Mouse (Mus musculus) cerebellum, adult 9-11 months (tissue): ENCODE data around the gene Ppp2r2c.

Experiments used
- DNase-seq: peaks from one replicate; pipeline ENCODE4 v3.0.0; 2022

Gene Ppp2r2c

DNA sequence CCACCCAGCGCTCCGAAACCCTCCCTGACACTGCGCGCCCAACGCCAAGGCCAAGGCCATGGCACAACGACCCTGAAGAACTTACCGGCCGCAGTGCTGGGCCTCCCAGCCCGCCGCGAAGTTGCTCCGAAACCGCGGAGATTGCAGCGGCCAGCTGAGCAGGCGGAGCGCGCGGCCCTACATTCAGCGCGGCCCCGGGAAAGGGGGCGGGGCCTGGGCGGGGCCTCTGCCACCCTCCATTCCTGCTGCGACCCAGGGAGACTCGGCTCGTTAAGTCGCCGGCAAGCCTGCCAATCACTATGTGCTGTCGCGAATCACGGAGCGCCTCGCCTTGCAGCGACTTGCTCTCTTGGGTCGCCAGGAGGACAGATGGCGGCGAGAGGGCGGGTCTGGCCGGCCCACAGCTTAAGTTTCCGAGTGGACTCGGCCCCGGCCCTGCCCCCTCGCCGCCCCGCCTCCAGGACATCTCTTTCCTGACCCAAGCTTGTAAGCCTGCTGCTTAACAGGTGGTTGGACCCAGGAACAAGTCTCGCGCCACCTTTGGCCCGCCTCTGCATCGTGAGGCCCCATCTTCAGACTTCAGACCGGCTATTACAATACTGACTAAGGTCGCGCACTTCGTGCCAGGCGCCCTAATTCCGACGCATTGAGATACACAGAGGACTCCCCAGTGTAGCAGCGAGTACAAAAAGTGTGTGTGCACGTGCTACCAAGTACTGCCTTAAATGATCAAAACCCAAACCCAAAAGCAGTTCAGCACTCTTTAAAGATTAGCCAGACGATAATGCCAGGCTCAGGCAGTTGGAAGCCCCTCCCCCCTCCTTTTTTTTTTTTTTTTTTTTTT is 120.7 kb downstream of the Ppp2r2c start, which contains the start of gene Wfs1:
Wfs1 (minus strand) TSS at position 425 of the 844 bp plus-strand sequence.
- peak; percentile 97 for DNase-seq

- DNase-seq = no peak
Observed at GRCm38 (mm10) chr5:36989625-36989977, 121.3 kb downstream of the Ppp2r2c start.

DNA sequence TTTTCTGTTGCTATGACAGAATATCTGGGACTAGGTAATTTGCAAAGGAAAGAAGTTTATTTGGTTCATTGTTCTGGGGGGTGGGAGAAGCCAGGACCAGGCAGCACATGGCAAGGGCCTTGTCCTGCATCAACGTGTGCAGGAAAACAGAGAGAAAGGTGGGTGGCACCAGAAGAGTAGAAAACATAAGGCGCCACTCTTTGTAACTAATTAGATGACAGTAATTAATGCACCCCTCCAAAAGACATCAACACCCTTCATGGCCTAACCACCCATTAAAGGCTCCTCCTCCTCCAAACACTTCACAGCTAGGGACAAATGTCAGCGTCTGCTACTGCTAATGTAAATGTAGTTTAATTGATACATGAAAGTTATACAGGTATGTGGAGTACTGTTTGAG is 121.9 kb downstream of the Ppp2r2c start:
- DNase-seq = no peak

DNA sequence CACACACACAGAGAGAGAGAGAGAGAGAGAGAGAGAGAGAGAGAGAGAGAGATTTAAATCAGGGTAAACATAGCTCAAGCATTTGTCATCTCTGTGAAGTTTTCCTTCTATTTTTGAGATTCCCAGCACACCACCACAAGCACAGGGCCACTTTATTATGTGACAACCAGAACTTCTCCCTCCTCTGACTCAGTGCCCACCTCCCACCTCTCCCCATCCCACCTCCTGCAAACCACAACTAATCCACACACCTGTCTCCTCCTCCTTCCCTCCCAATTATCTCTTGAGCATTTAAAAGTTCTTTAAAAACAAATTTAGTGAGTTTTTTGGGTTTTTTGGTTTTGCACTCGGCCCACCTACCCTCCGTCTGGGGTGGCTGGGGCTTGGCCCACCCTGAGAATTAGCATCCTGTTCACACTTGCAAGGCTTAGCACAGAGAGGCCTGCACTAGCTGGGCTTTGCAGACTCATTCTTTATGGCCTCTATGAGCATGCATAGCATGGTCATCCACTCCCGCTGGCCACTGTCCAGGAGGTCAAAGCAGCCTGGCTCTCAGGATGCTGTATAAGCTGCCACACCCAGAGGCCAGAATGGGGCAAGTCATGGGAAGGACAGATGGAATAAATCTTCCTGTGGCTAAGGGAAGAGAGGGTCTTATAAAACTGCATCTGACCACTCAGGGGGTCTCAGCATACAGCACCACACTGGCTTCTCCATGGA is 122.5 kb downstream of the Ppp2r2c start:
- DNase-seq = no peak

- no peak for DNase-seq
Observed at GRCm38 (mm10) chr5:36996410-36996809, 128.1 kb downstream of the Ppp2r2c start.

- DNase-seq = no peak
Observed at GRCm38 (mm10) chr5:36997996-36998395, 129.7 kb downstream of the Ppp2r2c start.

GRCm38 (mm10) chr5:37001002-37001401 is 132.7 kb downstream of the Ppp2r2c start:
- no peak for DNase-seq

GRCm38 (mm10) chr5:37002001-37002400 is 133.7 kb downstream of the Ppp2r2c start:
- peak; percentile 72 for DNase-seq
